Mouse (Mus musculus) embryonic fibroblast, embryonic 13.5 days (primary cell): ENCODE data around the gene Ap3m1.

Experiments used
- CTCF ChIP-seq: IDR thresholded peaks from 2 replicates; pipeline ENCODE4 v1.5.1; 2011; ENCODE audit warnings: mild to moderate bottlenecking, control low read depth, low read length, moderate library complexity, borderline replicate concordance; ENCODE audit not compliant: insufficient read depth
- POLR2A ChIP-seq: IDR thresholded peaks from 2 replicates; pipeline ENCODE4 v1.6.1; 2011; ENCODE audit warnings: low read depth, mild to moderate bottlenecking, control low read depth, low read length, moderate library complexity

GRCm38 (mm10) chr14:21086106-21086505 is 33.8 kb upstream of the Ap3m1 start:
- no peak for TF ChIP-seq CTCF
- no peak for TF ChIP-seq POLR2A
